Mouse (Mus musculus): ENCODE measurements around the gene Lrrc8b.

DNA sequence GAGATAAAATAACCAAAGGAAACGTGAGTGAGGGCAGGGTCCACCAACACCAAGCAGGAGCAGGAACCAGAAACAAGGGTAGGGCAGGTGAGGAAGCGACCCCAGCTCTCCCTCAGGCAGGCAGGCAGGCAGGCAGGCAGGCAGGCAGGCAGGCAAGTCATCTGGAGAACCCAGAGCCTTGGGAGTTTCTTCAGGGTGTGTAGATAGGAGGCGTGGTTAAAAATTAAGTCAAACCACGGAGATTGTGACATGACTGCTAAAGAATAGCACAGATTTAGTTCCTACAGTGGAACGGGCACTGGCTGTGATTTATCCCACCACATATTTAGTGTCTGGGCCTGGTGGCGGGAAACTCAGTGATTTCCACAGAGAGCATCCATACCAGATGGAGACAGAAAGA, 30.1 kb downstream of the Lrrc8b start:
- TF ChIP-seq CTCF (IDR thresholded peaks at IDR 0.05; ENCODE audit: borderline replicate concordance, insufficient read depth, low read depth, low read length) (no peak), POLR2A (IDR thresholded peaks at IDR 0.05; ENCODE audit: borderline replicate concordance, insufficient read depth, low read length) (no peak)
